Mouse (Mus musculus): ENCODE measurements around the gene Olfr983.

The Olfr983 gene

DNA sequence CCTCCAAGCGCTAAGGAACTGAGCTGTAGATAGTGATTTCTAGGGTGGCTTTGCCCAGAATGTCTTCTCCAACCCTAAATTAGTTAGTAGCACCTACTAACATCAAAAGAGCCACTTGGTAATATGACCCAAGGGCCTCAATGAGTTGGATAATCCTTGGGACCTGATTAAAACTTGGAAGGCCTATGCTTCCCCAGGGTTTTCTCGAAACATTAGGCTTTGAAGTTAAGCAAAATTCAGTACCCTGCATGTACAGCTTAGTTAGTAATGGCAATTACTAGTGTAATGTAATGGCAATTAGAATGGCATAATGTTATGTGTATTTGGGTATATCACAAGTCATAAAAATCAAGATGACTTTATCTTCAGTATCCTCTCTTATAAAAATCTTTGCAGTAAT, at the start of gene Olfr983:
Olfr983 (minus strand) TSS at position 101 of the 400 bp plus-strand sequence.
- DNase-seq: no peak

DNA sequence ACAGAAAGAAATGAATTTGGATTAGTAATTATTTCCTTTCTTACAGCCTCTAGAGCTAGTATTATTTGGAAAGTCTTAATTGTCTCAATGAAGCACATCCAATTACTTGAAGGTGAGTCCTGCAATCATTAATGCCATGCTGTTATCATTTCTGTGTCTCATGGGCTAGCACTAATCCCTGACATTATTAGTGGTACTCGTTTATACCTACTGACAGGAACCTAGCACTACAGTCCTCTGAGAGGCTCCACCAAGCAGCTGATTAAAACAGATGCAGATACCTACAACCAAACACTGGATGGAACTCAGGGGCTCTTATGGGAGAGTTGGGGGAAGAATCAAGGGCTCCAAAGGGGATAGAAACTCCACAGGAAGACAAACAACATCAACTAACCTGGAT, 48.1 kb upstream of the Olfr983 start:
- no peak for DNase-seq

DNA sequence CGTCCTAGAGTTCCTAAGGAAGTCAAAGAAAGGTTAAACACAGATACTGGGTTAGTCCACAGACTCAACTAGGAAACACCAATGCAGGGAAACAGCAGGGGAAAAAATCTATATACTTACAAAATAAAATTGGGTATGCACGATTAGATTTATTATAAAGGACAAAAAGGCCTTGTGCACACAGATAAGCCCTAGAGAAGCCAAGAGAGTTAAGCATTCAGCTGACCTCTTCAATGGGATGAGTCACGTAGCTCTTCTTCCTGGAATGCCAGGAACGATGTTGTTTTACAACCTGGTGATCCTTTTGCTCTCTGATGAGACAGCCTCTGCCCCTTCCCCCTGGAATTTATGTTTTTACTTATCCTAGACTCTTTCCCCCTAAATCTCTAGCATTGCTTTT, 46.1 kb upstream of the Olfr983 start:
- DNase-seq: no peak

DNA sequence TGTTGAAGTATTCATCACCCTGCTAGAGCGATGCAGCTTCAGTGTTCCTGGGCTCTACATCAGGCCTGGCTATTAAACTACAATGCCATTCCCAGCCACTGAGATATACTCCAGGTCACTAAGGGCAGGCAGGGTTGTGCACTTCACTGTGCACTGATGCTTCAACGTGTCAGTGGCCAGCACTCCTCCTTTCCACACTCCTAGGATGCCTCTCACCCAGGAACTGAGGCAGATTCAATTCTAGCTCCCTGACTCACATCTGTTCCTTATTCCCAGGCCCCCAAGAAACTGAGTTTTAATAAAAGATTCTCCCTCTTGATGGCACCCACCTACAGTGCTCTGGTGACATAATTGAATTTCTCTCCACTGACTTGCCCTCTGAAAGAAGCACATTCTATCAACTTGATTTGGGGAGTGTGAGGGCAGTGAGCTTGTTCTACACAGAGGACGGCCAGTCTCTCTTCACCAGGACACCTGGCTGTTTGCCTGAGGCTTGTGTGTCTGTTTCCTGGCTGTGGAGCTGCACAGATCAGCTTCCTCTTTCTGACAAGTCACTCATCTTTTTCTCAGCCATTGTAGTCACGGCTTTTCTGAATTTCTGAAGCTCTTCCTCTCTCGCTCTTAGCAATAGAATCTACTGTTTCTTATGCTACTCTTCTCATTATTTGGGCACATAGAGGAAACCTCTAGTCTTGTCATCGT, 43.7 kb upstream of the Olfr983 start:
- no peak for DNase-seq

DNA sequence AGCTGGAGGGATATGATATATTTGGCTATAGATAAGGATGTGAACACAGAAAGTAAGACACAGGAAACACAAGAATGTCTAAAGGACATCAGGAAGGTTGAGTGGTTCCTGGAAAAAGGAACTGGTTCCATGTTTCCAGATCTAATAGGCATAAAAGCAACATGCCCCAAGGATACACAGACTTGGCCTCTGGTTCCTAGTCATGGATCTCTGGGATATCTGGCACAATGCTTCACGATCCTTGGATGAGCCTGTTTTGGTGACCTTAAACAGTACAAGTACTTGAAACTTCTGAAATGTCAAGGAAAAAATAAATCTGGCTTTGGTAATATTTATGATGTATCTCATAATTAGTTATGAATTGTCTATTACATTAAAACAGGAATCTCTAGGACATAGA, 37.2 kb upstream of the Olfr983 start:
- DNase-seq: no peak

DNA sequence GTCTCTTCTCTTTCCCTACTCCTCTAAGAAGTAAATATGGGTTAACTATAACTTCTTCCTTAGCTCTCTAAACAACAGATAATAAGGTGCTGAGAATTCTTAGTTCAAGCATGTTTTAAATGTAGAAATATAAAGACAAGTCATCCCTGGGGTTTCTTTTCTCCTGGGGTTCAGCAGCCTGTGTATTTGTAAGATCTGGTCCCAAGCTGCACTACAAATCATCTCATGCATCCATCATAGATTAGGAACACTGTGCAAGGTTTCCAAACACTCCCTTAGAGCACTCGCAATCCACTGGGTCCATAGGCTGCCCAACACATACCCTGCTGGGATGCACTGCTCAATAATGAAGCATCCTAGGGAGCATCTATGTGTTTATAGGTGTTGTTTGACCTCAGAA, 36.7 kb upstream of the Olfr983 start, which contains the start of gene Olfr985:
Olfr985 (minus strand) TSS at position 101 of the 400 bp plus-strand sequence.
- no peak for DNase-seq

DNA sequence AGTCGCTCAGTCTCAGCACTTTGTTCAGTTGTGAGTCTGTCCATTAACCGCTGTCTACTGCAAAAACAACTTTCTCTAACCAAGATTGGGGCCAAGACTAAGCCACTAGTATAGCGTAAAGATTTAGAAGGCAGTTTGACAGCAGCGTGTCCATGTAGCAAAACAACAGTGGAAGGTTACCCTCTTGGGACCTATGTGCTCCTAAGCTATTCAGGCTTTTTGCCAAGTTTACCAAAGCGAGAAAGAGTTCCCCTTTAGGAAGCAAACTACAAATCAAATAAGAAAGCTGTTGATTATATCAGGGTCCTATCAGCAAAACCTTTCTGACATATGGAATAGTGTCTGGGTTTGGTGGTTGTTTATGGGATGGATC, 23.9 kb upstream of the Olfr983 start:
- DNase-seq: no peak

DNA sequence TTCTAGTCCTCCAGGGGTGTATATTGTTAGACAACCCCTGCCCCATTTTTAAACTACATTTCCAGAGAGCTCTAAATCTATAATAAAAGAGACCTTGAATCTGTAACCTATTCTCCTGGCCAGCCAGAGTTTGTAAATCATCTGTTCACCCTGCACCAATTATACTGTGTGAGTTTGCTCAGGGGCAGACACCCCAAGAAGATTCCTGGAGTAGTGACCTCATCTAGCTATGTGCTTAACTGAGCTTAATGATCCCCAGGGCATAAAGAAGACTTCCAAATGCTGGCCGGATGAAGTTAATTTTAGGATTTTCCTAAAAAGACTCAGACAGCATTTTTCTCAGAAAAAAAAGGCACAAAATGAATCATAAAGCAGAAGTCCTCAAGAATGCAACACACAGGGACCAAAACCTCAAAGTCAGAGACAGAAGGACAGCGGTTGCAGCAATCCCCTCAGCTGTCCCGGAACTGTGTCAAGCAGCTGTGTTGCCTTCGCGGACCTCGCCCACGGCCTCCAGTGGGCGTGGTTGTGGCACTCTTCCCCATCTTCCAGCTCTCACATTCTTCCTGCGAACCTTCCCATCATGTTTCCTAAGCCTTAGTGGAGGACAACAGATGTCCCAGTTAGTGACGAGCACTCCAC, 23.4 kb upstream of the Olfr983 start:
- no peak for DNase-seq

DNA sequence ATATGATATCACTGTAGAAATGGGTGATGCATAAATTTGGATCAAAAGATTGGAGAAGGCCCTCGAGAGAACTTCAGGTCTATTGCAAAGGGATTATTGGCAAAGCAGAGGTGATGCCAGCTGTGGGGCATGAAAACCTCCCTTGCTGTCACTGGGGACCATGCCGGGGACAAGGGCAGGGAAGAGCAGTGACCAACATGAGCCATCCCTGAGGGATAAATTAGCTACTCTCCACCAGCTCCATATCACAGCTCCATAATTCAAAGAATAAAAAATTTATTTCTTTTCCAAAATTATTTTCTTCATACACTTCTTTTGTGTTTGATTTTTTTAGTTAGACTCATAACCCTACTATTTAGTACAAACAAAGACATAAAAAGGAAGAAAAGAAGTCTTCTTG, 20.7 kb upstream of the Olfr983 start, which contains the start of gene Olfr984:
Olfr984 (minus strand) TSS at position 101 of the 400 bp plus-strand sequence.
- no peak for DNase-seq

DNA sequence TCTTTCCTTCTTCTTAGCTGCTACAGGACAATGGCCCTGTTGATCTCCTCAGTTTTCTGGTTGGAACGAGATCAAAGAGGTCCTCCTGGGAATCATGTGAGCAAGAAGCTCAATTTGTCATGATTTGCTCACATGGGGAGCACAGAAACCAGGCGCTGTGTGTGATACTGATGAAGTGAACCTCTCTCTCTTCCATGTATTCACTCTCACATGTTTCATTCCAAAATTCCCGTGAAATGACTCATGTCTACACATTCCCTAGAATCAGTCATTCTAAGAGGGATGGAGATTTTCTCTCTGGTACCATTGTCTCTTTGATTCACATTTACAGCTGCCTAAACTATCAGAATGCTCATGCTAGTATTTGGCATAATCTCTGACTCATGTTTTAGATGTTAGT, 1.4 kb upstream of the Olfr983 start:
- DNase-seq: no peak

DNA sequence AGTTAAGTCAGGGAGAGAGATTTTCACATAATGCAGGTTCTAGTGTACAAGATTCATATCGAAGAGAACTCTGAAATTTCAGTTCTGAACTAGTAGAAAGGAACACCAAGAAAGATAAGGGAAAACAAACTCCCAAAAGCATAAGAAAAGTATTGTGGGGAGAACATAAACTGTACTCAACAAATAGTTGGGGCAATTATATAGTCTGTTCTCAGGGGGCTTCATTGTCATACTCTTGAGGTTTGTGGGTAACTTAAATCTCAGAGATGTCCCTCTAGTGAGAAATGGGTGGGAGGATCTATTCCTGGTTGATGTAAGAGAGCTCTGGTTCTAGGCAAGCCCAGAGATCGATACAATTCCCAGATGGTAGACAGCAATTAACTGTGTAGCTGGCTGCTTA, 19.9 kb downstream of the Olfr983 start, which contains the start of gene Olfr982:
Olfr982 (plus strand) TSS at position 301 of the 400 bp plus-strand sequence.
- DNase-seq: no peak

DNA sequence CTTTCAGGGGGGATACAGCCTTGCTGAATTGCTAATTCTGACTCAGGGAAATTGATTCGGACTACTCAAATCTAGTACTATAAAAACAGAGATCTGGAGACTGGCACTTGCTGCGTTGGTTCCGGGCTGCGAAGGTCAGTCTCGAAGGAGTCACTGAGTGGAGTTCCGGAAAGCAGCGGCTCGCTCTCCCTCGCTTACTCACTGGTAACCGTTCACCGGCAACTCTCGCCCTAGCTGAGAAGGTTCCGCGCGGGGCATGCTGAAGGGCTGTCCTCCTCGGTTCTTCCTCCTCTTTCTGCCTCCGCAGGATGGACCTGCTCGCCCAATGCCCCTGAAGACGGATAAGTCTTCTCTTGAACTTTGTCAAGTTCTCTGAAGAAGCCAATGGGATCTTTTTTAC, 43.3 kb downstream of the Olfr983 start:
- no peak for DNase-seq

Measured in thymus, postnatal 25 days (tissue).